Mouse (Mus musculus): ENCODE measurements around the gene Farp1.

The Farp1 gene

GRCm38 (mm10) chr14:121274985-121275384 is 240.0 kb downstream of the Farp1 start:
- DNase-seq: no peak

- DNase-seq: no peak
These were observed 241.0 kb downstream of the Farp1 start for GRCm38 (mm10) chr14:121276016-121276415.

GRCm38 (mm10) chr14:121279106-121279505 is 244.1 kb downstream of the Farp1 start:
- DNase-seq: peak; percentile 72

- no peak for DNase-seq
These were observed 245.8 kb downstream of the Farp1 start for GRCm38 (mm10) chr14:121280601-121281335.

- DNase-seq: no peak
These were observed 246.3 kb downstream of the Farp1 start for GRCm38 (mm10) chr14:121281336-121281710.

- no peak for DNase-seq
These were observed 250.6 kb downstream of the Farp1 start for GRCm38 (mm10) chr14:121285379-121286120.

GRCm38 (mm10) chr14:121291881-121292280 is 256.9 kb downstream of the Farp1 start:
- DNase-seq: no peak

GRCm38 (mm10) chr14:121292391-121292790 is 257.4 kb downstream of the Farp1 start:
- DNase-seq: no peak

- DNase-seq: no peak
These were observed 259.5 kb downstream of the Farp1 start for GRCm38 (mm10) chr14:121294484-121294883.

- no peak for DNase-seq
These were observed 262.1 kb downstream of the Farp1 start for GRCm38 (mm10) chr14:121297103-121297502.

- no peak for DNase-seq
These were observed 263.5 kb downstream of the Farp1 start for GRCm38 (mm10) chr14:121298537-121298936.

GRCm38 (mm10) chr14:121299093-121299492 is 264.1 kb downstream of the Farp1 start:
- DNase-seq: no peak

GRCm38 (mm10) chr14:121304523-121304922 is 269.5 kb downstream of the Farp1 start:
- DNase-seq: no peak

- DNase-seq: no peak
These were observed 270.5 kb downstream of the Farp1 start for GRCm38 (mm10) chr14:121305316-121306064.

- DNase-seq: no peak
These were observed 274.9 kb downstream of the Farp1 start for GRCm38 (mm10) chr14:121309909-121310308.

- no peak for DNase-seq
These were observed 275.5 kb downstream of the Farp1 start for GRCm38 (mm10) chr14:121310325-121311080.

GRCm38 (mm10) chr14:121311083-121311482 is 276.1 kb downstream of the Farp1 start:
- DNase-seq: no peak

- DNase-seq: no peak
These were observed 278.3 kb downstream of the Farp1 start for GRCm38 (mm10) chr14:121313283-121313682.

GRCm38 (mm10) chr14:121314934-121315333 is 279.9 kb downstream of the Farp1 start:
- no peak for DNase-seq

GRCm38 (mm10) chr14:121316136-121316535 is 281.1 kb downstream of the Farp1 start:
- no peak for DNase-seq

- no peak for DNase-seq
These were observed 281.8 kb downstream of the Farp1 start for GRCm38 (mm10) chr14:121316631-121317311.

- no peak for DNase-seq
These were observed 282.3 kb downstream of the Farp1 start for GRCm38 (mm10) chr14:121317312-121317671.
